8 mouse cellular contexts compared by ENCODE assay signal in the genomic region with DNA sequence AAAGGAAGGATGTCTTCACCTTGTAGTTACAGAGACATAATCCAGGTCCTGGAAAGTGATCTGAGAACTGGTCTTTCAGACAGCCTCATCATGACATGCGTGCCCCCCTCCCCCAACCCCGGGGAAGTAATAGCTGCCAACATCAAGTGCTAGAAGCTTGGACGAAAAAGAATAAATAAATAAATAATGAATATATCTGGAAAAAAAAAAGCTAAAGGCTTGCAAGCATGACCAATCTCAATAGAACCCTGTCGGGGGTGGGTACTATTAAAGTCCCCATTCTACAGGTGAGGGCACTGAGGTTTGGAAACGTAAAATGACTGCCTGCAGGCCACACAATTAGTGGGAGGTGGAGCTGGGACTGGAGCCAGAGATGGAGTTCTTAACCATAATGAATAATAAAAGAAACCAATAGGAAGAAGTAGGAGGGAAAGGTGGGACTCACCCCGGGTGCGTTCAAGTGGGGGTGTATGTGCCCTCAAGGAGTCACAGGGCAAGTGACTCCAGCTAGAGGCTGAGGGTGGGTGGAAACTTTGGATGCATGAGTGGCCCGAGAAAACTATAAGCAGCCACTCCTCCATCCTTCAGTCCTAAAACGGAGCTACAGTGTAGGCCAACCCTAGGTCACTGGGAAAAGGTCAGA. TPM values are rescaled to one million over a fixed set of nuclear protein-coding genes. Genes with fewer than 3 reads are reported as not detected.
A peak's percentile ranks its signal among the peaks of the same experiment; 100 is the strongest.
DNase-seq lines count a peak whose midpoint lies in the region; ATAC-seq and TF ChIP-seq lines count a peak whose summit lies in the region.

No protein-coding gene starts in this region.

- intact Hi-C loops in left cerebral cortex, adult 2 months (cut with DNase I), result no loop called here
- intact Hi-C loops in left cerebral cortex, postnatal 36 days (cut with DNase I), result no loop called here

- peak overlapping the region; percentile 95 for H3K4me2 ChIP-seq in liver, embryonic 16.5 days (ENCODE audit: low read depth, low read length)

- peaks cover 8% of the 10 kb centered on the region for H3K4me1 ChIP-seq in embryonic fibroblast, embryonic 13.5 days (ENCODE audit: control insufficient read depth, insufficient read depth, low read length)
- peaks cover 21% of the 10 kb centered on the region for H3K4me1 ChIP-seq in liver, embryonic 16.5 days (ENCODE audit: control insufficient read depth, low read depth, low read length)

- no peak for TF ChIP-seq CTCF in left cerebral cortex, adult 2 months (IDR thresholded peaks at IDR 0.05)
- TF ChIP-seq CTCF in embryonic fibroblast, embryonic 13.5 days (IDR thresholded peaks at IDR 0.05; ENCODE audit: borderline replicate concordance, insufficient read depth, low read length), result no peak

- TF ChIP-seq POLR2A in embryonic fibroblast, embryonic 13.5 days (IDR thresholded peaks at IDR 0.05; ENCODE audit: low read depth, low read length), result no peak; the same call in 1 of the 2 replicates

- no peak for ATAC-seq in liver, embryonic 16.5 days (ENCODE audit: low read depth)

- H3K36me3 ChIP-seq in liver, embryonic 16.5 days (ENCODE audit: control insufficient read depth, insufficient read depth), result no peaks in the 10 kb centered on the region
- H3K36me3 ChIP-seq in splenic B cell, adult 2 months (ENCODE audit: control insufficient read depth, insufficient read depth, low read length, poor library complexity, severe bottlenecking), result no peaks in the 10 kb centered on the region; the same call in 1 of the 2 replicates

- H3K9ac ChIP-seq in liver, embryonic 16.5 days (ENCODE audit: low read depth, low read length), result peak overlapping the region; percentile 91

- no peaks in the 10 kb centered on the region for H3K27me3 ChIP-seq in liver, embryonic 16.5 days (ENCODE audit: control insufficient read depth, insufficient read depth, low read depth, low read length)
- no peaks in the 10 kb centered on the region for H3K27me3 ChIP-seq in splenic B cell, adult 2 months (ENCODE audit: control insufficient read depth, insufficient read depth, low read length, poor library complexity, severe bottlenecking)

- DNase-seq in left cerebral cortex, adult 2 months (ENCODE audit: extremely low spot score in 1 of 2, low spot score in 2 of 2), result no peak
- DNase-seq in left cerebral cortex, postnatal 36 days (ENCODE audit: low spot score in 2 of 2), result no peak
- DNase-seq in induced T-regulatory cell, adult 2 months (ENCODE audit: low read depth), result peak; percentile 70
- peak; percentile 77 for DNase-seq in splenic B cell, adult 2 months (ENCODE audit: low read depth, low spot score)
- no peak for DNase-seq in thymus, postnatal 4 days
- DNase-seq in embryo, embryonic 9.5 days (ENCODE audit: extremely low spot score), result no peak

- H3K4me3 ChIP-seq in left cerebral cortex, adult 2 months, result peak overlapping the region; percentile 70
- peak overlapping the region; percentile 97 for H3K4me3 ChIP-seq in embryonic fibroblast, embryonic 13.5 days (ENCODE audit: insufficient read depth, low read length)
- peak overlapping the region; percentile 81 for H3K4me3 ChIP-seq in liver, embryonic 16.5 days (ENCODE audit: low read depth, low read length)

- H3K27ac ChIP-seq in left cerebral cortex, adult 2 months, result peak overlapping the region; percentile 15
- H3K27ac ChIP-seq in embryonic fibroblast, embryonic 13.5 days (ENCODE audit: insufficient read depth, low read length), result peak overlapping the region; percentile 9
- H3K27ac ChIP-seq in liver, embryonic 16.5 days (ENCODE audit: low read length), result no peak overlapping the region

- no peaks in the 10 kb centered on the region for H3K9me3 ChIP-seq in liver, embryonic 16.5 days (replicated peaks; ENCODE audit: control insufficient read depth, low read length)

- WGBS in liver, embryonic 16.5 days (ENCODE audit: insufficient replicate concordance), result 48% methylated on average over 9 of the region's 9 CpGs

RNA-seq across cellular contexts. Expression of gene Zdhhc18, which starts 18.1 kb away (rescaled TPM):
- total RNA-seq in left cerebral cortex, adult 2 months (2021), result 10 to 100 TPM; 33.2 to 36.8 TPM
- 10 to 100 TPM; 37.6 to 40.6 TPM for total RNA-seq in left cerebral cortex, postnatal 36 days (2021)
- 28.8 and 31.3 TPM in 2 replicates for polyA plus RNA-seq in embryonic fibroblast, embryonic 13.5 days (2011; ENCODE audit: insufficient read length, low read depth, missing spikeins)
- 0.79 and 1.1 TPM in 2 replicates for polyA plus RNA-seq in liver, embryonic 16.5 days (2015; fragmentation: Nextera tagmentation; extraction: Ambion mirVana)

RNA-seq across cellular contexts. Expression of gene Sfn, which starts 29.9 kb away (rescaled TPM):
- 1 to 10 TPM; 1.7 to 2.6 TPM for total RNA-seq in left cerebral cortex, adult 2 months (2021)
- total RNA-seq in left cerebral cortex, postnatal 36 days (2021), result 1 to 10 TPM; 1.9 to 2.5 TPM
- 8.4 and 12.1 TPM in 2 replicates for polyA plus RNA-seq in embryonic fibroblast, embryonic 13.5 days (2011; ENCODE audit: insufficient read length, low read depth, missing spikeins)
- 0.27 and 0.61 TPM in 2 replicates for polyA plus RNA-seq in liver, embryonic 16.5 days (2015; fragmentation: Nextera tagmentation; extraction: Ambion mirVana)

RNA-seq across cellular contexts. Expression of gene Pigv, which starts 40.6 kb away (rescaled TPM):
- total RNA-seq in left cerebral cortex, adult 2 months (2021), result 1 to 10 TPM; 7.9 to 8.1 TPM
- total RNA-seq in left cerebral cortex, postnatal 36 days (2021), result 1 to 10 TPM; 8.3 to 9.6 TPM
- polyA plus RNA-seq in embryonic fibroblast, embryonic 13.5 days (2011; ENCODE audit: insufficient read length, low read depth, missing spikeins), result 6.9 and 10.4 TPM in 2 replicates
- polyA plus RNA-seq in liver, embryonic 16.5 days (2015; fragmentation: Nextera tagmentation; extraction: Ambion mirVana), result 6.0 and 6.7 TPM in 2 replicates

RNA-seq across cellular contexts. Expression of gene Gpn2, which starts 47.7 kb away (rescaled TPM):
- 10 to 100 TPM in 1 of 2 experiments, 1 to 10 TPM in 1; 9.4 to 12.3 TPM for total RNA-seq in left cerebral cortex, adult 2 months (2021)
- 10 to 100 TPM in 1 of 2 experiments, 1 to 10 TPM in 1; 9.5 to 10.7 TPM for total RNA-seq in left cerebral cortex, postnatal 36 days (2021)
- 10.9 and 12.2 TPM in 2 replicates for polyA plus RNA-seq in embryonic fibroblast, embryonic 13.5 days (2011; ENCODE audit: insufficient read length, low read depth, missing spikeins)
- 6.5 and 8.6 TPM in 2 replicates for polyA plus RNA-seq in liver, embryonic 16.5 days (2015; fragmentation: Nextera tagmentation; extraction: Ambion mirVana)

RNA-seq across cellular contexts. Expression of gene Gpatch3, which starts 57.3 kb away (rescaled TPM):
- total RNA-seq in left cerebral cortex, adult 2 months (2021), result 1 to 10 TPM; 8.5 to 8.7 TPM
- 10 to 100 TPM in 1 of 2 experiments, 1 to 10 TPM in 1; 9.2 to 10.3 TPM for total RNA-seq in left cerebral cortex, postnatal 36 days (2021)
- 4.8 and 5.7 TPM in 2 replicates for polyA plus RNA-seq in embryonic fibroblast, embryonic 13.5 days (2011; ENCODE audit: insufficient read length, low read depth, missing spikeins)
- polyA plus RNA-seq in liver, embryonic 16.5 days (2015; fragmentation: Nextera tagmentation; extraction: Ambion mirVana), result 2.9 and 3.2 TPM in 2 replicates

Comparison
In these comparisons a context has a peak if more than half of its experiments do, and no peak if none do; other contexts are left out.
1. DNase-seq: peak in induced T-regulatory cell, adult 2 months (single experiment) and splenic B cell, adult 2 months (single experiment); none in left cerebral cortex, adult 2 months (0 of 2), left cerebral cortex, postnatal 36 days (0 of 2), thymus, postnatal 4 days (single experiment) and embryo, embryonic 9.5 days (single experiment).
2. Peak in every context shown above with its lines, with median percentiles within 50 percentile points of each other: H3K4me3 ChIP-seq.